Mouse (Mus musculus): ENCODE data around the gene She.

She gene

GRCm38 (mm10) chr3:89865020-89865419 lies 33.9 kb downstream of the She start:
- no peak for DNase-seq

DNA sequence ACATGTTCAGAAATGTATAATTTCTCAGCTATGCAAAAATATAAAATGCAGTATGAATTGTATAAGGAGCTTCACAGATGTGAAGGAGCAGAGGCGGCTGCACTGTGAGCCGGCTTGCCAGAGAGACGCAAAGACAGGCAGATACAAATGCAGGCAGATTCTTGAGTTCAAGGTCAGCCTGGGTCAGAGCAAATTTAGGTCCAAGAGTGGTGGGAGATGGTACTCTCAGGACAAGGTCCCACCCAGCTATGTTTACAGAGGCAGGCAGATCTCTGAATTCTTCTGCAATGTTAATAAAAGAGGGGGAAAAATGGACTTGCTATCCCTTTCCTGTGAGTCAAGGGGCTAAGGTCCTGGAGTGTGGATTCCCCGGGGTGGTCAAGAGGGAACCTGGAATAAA lies 34.6 kb downstream of the She start:
- no peak for DNase-seq

DNA sequence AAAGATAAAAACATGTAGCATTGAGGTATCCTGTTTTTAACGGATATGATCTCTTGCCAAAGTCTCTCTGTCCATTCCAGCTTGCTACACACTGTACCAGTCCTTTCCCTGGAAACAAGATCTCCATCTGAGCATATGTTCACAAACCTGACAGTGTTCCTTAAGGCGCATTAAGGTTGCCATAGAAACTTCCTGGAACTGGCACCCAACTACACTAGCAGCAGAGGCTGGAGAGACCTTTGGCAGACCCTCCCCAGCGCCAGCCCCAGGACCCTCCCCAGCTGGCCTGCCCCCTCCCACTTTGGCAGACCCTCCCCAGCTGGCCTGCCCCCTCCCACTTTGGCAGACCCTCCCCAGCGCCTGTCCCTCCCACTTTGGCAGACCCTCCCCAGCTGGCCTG lies 36.5 kb downstream of the She start:
- no peak for DNase-seq

GRCm38 (mm10) chr3:89868357-89868756 lies 37.2 kb downstream of the She start:
- DNase-seq: no peak

DNA sequence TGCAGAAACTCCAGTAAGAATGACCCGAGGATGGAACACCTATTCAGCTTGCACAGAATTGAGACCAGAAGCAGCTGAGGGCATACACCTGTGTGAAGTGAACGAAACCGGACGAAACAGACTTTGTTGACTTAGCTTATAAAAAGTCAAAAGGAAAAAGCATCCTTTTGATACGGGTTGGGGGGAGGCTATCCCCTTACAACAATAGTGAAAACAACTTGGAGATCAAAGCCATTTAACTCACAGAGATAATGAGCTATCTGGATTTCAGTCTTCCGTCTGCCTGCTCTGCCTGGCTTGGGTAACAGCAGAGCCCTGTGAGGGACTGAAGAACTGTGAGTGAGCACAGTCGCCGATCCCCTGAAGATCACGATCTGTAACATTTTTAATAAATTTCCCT lies 37.8 kb downstream of the She start:
- no peak for DNase-seq

GRCm38 (mm10) chr3:89869556-89869955 lies 38.4 kb downstream of the She start:
- DNase-seq: no peak

GRCm38 (mm10) chr3:89870472-89871271 lies 39.5 kb downstream of the She start:
- no peak for DNase-seq

DNA sequence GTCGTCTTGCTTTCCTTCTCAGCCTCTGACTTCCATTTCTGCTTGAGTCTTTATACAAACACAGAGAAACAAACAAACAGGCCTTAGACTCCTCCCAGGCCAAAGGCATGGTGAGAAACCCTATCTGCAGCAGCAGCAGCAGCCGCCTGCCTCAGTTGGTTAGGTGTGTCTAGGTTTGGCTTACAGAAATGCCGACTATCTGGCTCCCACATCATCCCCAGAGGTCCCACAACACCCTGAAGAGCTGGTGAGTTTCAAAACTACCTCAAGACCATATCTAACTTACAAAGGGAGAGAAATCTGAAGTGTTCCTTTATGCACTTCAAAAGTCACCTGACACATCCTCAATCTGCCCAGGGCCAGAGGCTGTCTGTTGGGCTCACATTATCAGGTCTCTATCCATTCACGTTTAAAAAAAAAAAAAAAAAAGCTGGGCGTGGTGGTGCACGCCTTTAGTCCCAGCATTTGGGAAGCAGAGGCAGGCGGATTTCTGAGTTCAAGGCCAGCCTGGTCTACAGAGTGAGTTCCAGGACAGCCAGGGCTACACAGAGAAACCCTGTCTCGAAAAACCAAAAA lies 40.3 kb downstream of the She start:
- DNase-seq: no peak

DNA sequence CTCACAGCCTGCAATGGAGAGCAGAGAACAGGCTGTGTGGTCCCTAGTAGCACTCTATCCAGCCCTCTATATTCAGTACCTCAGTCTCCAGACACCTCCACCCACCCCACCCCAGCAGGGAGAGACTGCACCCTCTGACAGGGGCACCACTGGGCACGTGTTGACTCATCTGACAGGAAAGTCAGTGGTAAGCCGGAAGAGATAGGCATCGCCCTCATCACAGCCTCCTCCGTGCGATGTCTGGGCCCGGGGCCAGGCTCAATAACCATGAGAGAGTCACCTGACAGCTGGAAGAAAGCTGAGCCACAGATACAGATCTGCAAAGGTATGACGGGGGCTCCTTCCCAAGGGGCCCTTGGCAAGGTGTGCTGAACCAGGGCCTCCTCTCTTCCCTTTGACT lies 41.0 kb downstream of the She start:
- peak; percentile 11 for DNase-seq

DNA sequence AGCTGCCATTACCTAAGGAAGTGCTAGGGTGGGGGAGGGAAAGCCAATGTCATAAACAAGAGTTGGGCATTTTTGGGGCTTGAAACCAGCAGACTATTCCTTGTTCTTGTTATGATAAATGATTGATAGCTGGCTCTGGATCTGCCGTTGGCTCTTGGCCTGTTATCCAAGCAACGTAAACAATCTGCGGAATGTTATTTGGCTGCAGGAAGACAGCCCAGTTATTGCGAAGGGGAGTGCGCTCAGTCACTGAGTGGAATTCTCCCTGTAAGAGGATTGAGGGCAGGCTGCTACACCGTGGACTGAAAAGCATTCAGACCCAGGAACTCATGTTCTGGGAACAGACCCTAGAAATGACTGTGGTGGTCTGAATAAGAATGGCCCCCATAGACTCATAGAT lies 41.5 kb downstream of the She start:
- no peak for DNase-seq

GRCm38 (mm10) chr3:89874076-89874475 lies 42.9 kb downstream of the She start:
- DNase-seq: no peak

- DNase-seq: no peak
Observed at GRCm38 (mm10) chr3:89875021-89875420, 43.9 kb downstream of the She start.

- DNase-seq: no peak
Observed at GRCm38 (mm10) chr3:89875781-89876180, 44.6 kb downstream of the She start.

DNA sequence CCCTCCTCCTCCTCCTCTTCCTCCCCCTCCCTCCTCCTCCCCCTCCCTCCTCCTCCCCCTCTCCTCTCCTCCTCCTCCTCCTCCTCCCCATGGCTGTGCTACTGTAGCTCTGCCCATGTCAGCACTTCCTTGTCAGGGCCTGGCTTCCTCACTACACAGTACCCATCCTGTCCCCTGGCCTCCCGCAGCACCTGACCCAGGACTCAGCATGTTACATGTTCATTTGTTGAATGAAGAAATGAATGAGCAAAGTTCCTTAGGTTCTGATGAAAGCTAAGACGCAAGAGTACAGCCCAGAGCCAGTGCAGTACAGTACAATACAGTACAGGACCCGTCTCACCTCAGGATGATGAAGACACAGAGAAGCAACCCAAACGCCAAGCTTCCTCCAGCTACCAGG lies 45.3 kb downstream of the She start:
- no peak for DNase-seq

DNA sequence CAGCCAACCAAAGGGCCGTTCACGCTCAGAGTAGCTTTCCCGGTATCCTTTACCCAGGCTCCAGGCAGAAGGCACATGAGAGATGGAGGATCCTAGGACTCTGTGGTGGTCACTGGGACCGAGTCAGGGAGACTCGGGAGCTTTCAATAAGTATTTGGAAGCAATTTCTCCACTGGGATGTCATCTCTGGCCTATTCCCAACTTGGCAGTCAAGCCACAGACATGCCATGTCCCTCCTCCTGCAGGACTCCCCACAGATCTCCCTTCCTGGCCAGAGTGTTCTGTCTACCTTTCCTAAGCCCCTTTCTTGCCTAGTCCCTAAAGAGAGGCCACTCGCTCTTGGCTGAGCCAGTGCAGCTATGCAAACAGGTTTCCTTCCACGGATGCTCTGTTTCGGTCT lies 46.0 kb downstream of the She start:
- DNase-seq: no peak

DNA sequence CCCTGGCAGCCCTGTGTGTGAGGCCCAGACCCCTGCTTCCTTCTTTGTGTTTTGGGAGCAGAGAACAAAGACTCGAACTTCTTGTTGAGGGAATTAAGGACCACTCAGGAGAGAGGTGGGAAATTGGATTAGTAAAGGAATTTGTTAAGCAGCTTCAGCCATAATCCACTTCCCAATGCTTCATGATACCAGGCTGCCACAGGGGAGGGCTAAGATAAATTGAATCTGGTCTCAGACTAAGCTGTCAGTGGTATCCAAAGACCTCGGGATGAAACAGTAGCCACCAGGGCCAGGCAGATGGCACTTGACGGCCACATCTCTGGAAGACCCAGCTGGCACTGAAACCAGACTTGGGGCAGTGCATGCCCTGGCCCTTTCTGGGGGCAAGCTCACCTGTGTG lies 47.3 kb downstream of the She start:
- DNase-seq: no peak

DNA sequence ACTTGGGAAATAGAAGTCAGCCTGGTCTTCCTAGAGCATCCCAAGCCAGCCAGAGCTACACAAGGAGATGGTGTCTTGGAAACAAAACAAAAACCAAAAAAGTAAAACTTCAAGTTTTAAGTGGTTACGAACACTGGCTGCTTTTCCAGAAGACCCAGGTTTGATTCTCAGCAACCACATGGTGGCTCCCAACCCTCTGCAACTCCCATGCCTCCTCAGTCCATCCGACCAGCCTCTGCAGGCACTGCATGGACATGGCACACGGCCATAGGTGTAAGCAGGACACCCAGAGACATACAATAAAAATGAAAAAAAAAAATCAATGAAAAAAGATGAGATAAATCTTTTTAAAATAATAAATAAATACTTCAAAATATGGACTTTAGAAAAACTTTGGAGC lies 48.2 kb downstream of the She start:
- no peak for DNase-seq

DNA sequence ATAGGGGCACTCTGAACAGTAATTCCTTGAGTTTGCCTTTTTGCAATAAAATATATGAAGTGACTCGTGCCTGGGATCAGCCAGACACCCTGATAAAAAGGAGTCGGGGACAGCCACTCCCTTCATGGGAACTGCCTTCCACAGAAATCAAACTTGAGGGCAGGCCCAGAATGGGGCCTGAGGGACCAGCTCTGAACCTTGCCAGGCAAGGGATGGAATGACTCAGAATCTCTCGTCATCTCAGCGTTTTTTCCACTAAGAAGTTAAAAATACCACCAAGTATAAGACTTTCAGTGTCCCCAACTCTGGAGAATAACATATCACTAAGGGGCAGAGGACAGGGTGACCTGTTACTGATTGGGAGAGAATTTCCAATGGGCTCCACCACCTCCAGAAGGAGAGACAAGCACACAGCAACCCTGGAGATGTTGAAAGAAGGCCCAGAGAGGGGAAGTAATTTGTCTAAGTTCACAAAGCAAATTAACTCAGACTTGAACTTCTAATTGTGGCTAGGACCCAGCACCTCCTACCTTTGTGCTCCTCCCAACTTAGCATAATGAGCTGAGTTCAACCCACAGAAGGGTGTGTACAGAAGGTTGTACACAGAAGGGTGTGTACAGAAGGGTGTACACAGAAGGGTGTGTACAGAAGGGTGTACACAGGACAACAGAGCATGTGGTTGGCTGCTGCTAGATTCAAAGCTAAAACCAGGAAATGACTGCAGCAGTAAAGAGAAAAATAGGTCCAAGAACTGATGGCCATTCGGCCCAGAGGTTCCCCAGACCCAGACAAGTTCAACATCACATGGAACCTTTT lies 49.1 kb downstream of the She start:
- no peak for DNase-seq

- no peak for DNase-seq
Observed at GRCm38 (mm10) chr3:89882556-89883181, 51.5 kb downstream of the She start.

DNA sequence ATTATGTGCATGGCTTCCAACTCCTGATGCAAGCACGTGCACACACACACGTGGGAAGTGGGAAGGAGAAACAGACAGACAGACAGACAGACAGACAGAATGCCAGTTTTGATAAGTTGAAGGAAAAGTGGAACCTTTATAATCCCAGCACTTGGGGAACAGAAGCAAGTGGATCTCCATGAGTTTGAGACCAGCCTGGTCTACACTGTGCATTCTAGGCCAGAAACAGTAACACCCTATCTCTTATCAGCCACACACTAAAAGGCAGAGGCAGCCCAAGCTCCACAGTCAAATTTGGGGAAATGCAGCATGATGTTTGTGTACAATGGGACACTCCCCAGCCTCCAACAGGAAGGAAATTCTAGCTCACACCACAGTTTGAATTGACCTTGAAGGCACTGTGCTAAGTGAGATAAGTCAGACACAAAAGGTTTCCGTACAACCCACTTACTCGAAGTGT lies 52.4 kb downstream of the She start:
- DNase-seq: no peak

- no peak for DNase-seq
Observed at GRCm38 (mm10) chr3:89885766-89886165, 54.6 kb downstream of the She start.

- DNase-seq: no peak
Observed at GRCm38 (mm10) chr3:89887582-89888230, 56.5 kb downstream of the She start.
